Mouse (Mus musculus): ENCODE measurements around the gene Uts2.

DNA sequence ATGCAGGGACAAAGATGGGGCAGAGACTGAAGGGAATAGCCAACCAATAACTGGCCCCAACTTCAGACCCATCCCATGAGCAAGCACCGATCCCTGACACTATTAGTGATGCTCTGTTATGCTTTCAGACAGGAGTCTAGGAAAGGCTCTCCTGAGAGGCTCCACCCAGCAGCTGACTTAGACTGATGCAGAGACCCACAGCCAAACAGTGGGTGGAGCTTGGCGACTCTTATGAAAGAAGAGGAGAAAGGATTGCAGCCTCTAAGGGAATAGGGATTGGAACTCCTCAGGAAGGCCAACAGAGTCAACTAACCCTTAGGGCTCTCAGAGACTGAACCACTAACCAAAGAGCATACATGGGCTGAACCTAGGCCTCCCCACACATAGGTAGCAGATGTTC lies 33.2 kb upstream of the Uts2 start:
- no peak for TF ChIP-seq CTCF (IDR thresholded peaks at IDR 0.05; ENCODE audit: extremely low read depth, insufficient read length, insufficient replicate concordance, low read depth, low read length)
- TF ChIP-seq POLR2A (IDR thresholded peaks at IDR 0.05; ENCODE audit: low read depth, low read length): no peak
